Mouse (Mus musculus): Measurements from ENCODE around the gene Gm17467. TPM values are rescaled to one million over a fixed set of nuclear protein-coding genes. Genes with fewer than 3 reads are reported as not detected.

Gene Gm17467
- polyA plus RNA-seq (2012; rRNA removed): not detected in 2 replicates

DNA sequence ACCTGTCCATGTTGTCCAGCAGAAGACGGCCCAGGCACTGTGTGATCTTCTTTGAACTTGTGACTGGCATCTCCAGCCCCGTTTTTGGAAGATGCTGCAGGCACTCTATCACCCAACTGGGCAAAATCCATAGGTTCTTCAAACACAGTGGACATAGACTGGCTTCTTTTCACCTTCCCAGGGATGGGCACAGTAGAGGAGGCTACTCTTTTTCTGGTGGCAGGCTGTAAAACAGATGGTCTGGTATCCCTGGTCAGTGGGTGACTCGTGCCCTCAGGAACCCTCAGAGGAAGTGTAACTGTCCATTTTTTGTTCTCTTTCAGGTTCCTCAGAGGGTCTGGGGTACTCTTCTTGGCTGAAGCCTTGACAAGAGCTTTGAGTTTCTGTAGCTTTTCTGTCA is at the start of gene Gm17467:
Gene Gm17467 (minus strand): TSS at position 101 of the 400 bp plus-strand sequence.

Other genes with a start within 250 kb of the Gm17467 start
- not detected in 2 replicates for gene Cldn34c2, start 123.1 kb downstream of the Gm17467 start, polyA plus RNA-seq (2012; rRNA removed)
- gene Cldn34c3, start 88.9 kb upstream of the Gm17467 start, polyA plus RNA-seq (2012; rRNA removed): not detected in 2 replicates

Data from ovary, adult 2 months (tissue).